Mouse (Mus musculus) testis, adult 2 months (tissue): ENCODE measurements around the gene 9330182O14Rik. TPM values are rescaled to one million over a fixed set of nuclear protein-coding genes. Genes with fewer than 3 reads are reported as not detected.

Experiments
- H3K27ac ChIP-seq: fragments of 200-500 bp; 2 replicates; pipeline ENCODE4 v1.5.1; 2012; ENCODE audit warnings: low read depth, low read length; ENCODE audit not compliant: control insufficient read depth, insufficient read depth
- H3K27me3 ChIP-seq: fragments of 200-500 bp; 2 replicates; pipeline ENCODE4 v1.6.1; 2012; ENCODE audit warnings: mild to moderate bottlenecking, low read length, moderate library complexity; ENCODE audit not compliant: control insufficient read depth, insufficient read depth
- H3K36me3 ChIP-seq: fragments of 200-500 bp; 2 replicates; pipeline ENCODE4 v1.6.1; 2012; ENCODE audit warnings: mild to moderate bottlenecking, low read length; ENCODE audit not compliant: control insufficient read depth, insufficient read depth
- H3K4me1 ChIP-seq: fragments of 200-500 bp; 2 replicates; pipeline ENCODE4 v1.6.1; 2012; ENCODE audit warnings: low read length; ENCODE audit not compliant: control insufficient read depth, insufficient read depth
- H3K4me3 ChIP-seq: fragments of 200-500 bp; 2 replicates; pipeline ENCODE4 v1.5.1; 2012; ENCODE audit warnings: low read depth, mild to moderate bottlenecking, low read length, moderate library complexity, mixed read lengths; ENCODE audit not compliant: control insufficient read depth
- CTCF ChIP-seq: fragments of 200-500 bp; IDR thresholded peaks from 2 replicates; pipeline ENCODE4 v1.5.1; 2012; ENCODE audit warnings: low read depth, mild to moderate bottlenecking, inconsistent platforms, low read length, moderate library complexity; ENCODE audit not compliant: control insufficient read depth, insufficient read depth, insufficient replicate concordance
- POLR2A ChIP-seq: fragments of 200-500 bp; IDR thresholded peaks from 2 replicates; pipeline ENCODE4 v1.6.1; 2012; ENCODE audit warnings: low read depth, mild to moderate bottlenecking, inconsistent platforms, low read length, moderate library complexity; ENCODE audit not compliant: control insufficient read depth
- polyA plus RNA-seq: library from polyadenylated mRNA; depleted of rRNA; stranded (reverse); fragments of >200 nt; gene quantifications from 2 replicates; pipeline ENCODE4 v1.2.3, GENCODE M21; 2012; rRNA removed

Gene 9330182O14Rik
- 0.86 and 1.1 TPM in 2 replicates for polyA plus RNA-seq

DNA sequence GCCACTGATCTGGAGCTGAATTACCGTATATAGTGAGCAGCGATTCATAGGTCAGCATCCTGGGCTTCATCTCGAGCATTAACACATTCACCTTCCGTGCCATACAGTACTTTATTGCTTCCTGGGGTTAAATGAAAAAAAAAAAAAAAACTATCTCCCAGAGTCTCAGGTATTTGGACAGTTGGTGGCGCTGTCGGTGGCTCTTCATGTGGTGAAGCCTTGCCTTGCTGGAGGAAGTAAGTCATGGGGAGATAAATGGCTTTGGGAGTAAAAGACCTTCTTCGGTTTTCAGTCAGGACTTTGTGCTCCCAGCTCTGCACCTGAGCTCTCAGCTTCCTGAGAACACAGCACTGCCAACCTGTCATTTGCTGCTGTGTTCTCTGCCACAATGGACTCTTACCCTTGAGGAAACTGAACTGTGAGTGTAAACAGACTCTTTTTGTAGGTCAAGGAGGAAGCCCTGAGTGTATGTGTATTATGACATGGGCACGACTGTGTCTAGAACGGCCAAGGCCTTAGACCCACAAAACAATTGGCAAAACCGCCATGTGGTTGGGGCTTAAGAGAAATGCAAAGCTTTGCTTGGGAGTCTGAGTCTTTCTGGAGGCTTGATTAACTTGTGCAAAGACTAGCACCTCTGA is at the start of gene 9330182O14Rik:
Gene 9330182O14Rik (plus strand): TSS at position 214 of the 641 bp plus-strand sequence.
- H3K4me1 ChIP-seq, result peaks cover 12% of the 10 kb centered on the region
- no peak within 1 kb of the TSS for H3K27ac ChIP-seq
- H3K4me3 ChIP-seq, result no peak within 1 kb of the TSS
- H3K36me3 ChIP-seq, result no peaks in the 10 kb centered on the region
- no peak for TF ChIP-seq CTCF
- no peak for TF ChIP-seq POLR2A
- H3K27me3 ChIP-seq, result no peaks in the 10 kb centered on the region

DNA sequence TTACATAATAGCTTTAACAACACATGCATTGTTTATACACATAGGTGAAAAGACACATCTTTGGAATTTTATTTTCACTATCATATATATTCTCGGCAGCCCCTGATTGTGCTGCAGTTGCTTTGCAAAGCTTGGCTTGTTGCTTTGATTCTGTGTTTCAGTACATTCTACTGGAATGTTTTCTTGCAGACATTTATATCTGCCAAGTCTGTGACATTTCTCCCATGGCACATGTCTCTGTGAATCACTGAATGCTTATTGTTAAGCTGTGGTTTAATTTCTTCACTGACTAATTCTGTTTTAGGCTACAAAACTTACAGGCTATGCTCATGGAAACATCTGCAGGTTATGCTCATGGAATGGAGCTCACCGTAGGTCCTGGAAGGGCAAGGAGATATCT is 30.9 kb upstream of the 9330182O14Rik start:
- H3K27me3 ChIP-seq, result no peaks in the 10 kb centered on the region
- no peak overlapping the region for H3K27ac ChIP-seq

GRCm38 (mm10) chr15:40105712-40106111 is 28.5 kb upstream of the 9330182O14Rik start:
- Histone ChIP-seq H3K4me3 (no peak overlapping the region), H3K27ac (no peak overlapping the region), H3K27me3 (no peaks in the 10 kb centered on the region), H3K36me3 (no peaks in the 10 kb centered on the region), H3K4me1 (no peaks in the 10 kb centered on the region)
- TF ChIP-seq POLR2A, result no peak
- TF ChIP-seq CTCF, result no peak

More for the DNA sequence above, 30.9 kb upstream of the 9330182O14Rik start:
- H3K4me1 ChIP-seq, result no peaks in the 10 kb centered on the region
- no peak overlapping the region for H3K4me3 ChIP-seq
- H3K36me3 ChIP-seq, result no peaks in the 10 kb centered on the region
- TF ChIP-seq POLR2A, result no peak
- no peak for TF ChIP-seq CTCF

GRCm38 (mm10) chr15:40113888-40114576 is 20.1 kb upstream of the 9330182O14Rik start:
- Histone ChIP-seq H3K4me3 (no peak overlapping the region), H3K27ac (no peak overlapping the region)
- TF ChIP-seq CTCF, result no peak
- TF ChIP-seq POLR2A, result no peak

DNA sequence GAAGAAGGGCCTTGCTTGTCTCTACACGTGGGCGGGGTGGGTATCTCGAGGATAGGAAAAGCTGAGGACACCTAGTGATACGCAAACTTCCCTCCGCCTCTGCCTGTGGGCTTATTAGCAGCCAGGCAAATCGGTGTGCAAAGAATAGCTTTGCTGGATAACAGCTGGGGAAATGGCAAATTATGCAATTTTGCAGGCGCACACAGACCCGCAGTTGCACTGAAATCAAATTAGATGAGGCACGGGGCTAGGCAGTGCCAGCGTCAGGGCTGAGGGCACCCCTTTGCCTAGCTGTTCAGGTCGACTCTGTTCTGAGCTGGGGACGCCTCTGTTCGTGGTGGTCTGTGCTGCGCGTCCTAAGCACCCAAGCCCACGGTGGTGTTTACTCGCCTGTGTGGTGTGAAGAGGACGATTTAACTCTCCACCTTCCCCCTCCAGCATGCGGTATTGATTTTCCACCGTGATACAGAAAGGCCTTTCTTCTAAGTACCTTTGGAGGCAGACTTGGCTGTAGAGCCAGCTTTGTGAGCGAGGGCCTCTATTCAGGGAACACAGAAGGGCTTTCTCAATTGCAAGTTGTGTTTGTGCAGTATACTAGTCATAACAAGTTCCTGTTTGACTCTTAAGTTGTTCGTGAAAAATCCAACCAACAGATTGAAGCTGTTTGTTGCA is 19.4 kb upstream of the 9330182O14Rik start:
- Histone ChIP-seq H3K27me3 (no peaks in the 10 kb centered on the region), H3K27ac (no peak overlapping the region), H3K4me1 (peaks cover 5% of the 10 kb centered on the region), H3K4me3 (no peak overlapping the region; the same call in 1 of the 2 replicates), H3K36me3 (no peaks in the 10 kb centered on the region)
- TF ChIP-seq POLR2A (no peak), CTCF (no peak)

More at GRCm38 (mm10) chr15:40113888-40114576, 20.1 kb upstream of the 9330182O14Rik start:
- Histone ChIP-seq H3K36me3 (no peaks in the 10 kb centered on the region), H3K4me1 (peaks cover 5% of the 10 kb centered on the region), H3K27me3 (no peaks in the 10 kb centered on the region)

GRCm38 (mm10) chr15:40116396-40116795 is 17.8 kb upstream of the 9330182O14Rik start:
- Histone ChIP-seq H3K4me1 (peaks cover 5% of the 10 kb centered on the region), H3K4me3 (no peak overlapping the region), H3K36me3 (no peaks in the 10 kb centered on the region), H3K27me3 (no peaks in the 10 kb centered on the region), H3K27ac (no peak overlapping the region)
- TF ChIP-seq POLR2A, result no peak
- TF ChIP-seq CTCF, result no peak

DNA sequence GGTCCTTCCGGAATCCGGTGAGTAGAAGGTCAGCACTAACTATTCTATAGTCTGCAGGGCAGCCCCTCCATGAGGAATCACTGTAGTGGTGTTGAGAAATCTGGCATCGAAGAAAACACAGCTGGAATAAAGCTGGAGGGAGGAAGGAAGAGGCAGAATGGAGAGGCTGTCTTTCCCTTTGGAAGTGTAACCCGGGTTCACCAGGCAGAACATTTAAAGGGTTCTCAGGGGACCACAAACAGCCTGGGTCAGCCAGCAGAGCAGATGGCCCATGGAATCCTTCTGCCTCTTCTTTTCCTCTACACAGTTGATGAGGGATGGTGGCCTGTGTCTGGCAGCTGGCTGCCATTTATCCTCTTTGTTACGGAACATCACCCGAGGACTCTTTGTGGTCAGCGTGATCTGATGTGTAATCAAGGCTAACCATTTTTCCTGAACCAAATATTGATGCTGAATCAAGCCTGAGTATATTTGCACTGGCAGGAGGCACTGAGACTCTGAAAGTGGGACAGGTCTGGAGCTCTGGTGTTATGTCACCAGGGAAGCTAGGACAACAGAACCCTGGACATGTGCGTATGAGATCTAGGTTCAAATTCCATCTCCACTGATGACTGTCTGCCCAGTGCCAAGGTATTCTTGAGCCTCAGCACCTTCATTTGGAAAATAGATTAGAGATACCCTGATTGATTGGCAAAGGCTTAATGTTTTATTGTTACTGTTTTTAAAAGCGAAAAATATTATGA is 9.8 kb upstream of the 9330182O14Rik start:
- no peak overlapping the region for H3K27ac ChIP-seq
- H3K4me3 ChIP-seq, result no peak overlapping the region
- TF ChIP-seq CTCF, result no peak
- TF ChIP-seq POLR2A, result no peak
- no peaks in the 10 kb centered on the region for H3K36me3 ChIP-seq
- H3K4me1 ChIP-seq, result no peaks in the 10 kb centered on the region
- no peaks in the 10 kb centered on the region for H3K27me3 ChIP-seq
